Mouse (Mus musculus) 416B (cell line): Measurements from ENCODE around the gene Tedc1.
A peak's percentile ranks its signal among the peaks of the same experiment; 100 is the strongest.
"Not testable (repeated sequence)": the region's sequence is repeated elsewhere in the genome, so short reads cannot be mapped to it uniquely, and the experiment has no call there.

ENCODE experiments used
- DNase-seq: peaks from one replicate; pipeline ENCODE4 v3.0.0; 2011; ENCODE audit warnings: low read depth

Tedc1 gene

DNA sequence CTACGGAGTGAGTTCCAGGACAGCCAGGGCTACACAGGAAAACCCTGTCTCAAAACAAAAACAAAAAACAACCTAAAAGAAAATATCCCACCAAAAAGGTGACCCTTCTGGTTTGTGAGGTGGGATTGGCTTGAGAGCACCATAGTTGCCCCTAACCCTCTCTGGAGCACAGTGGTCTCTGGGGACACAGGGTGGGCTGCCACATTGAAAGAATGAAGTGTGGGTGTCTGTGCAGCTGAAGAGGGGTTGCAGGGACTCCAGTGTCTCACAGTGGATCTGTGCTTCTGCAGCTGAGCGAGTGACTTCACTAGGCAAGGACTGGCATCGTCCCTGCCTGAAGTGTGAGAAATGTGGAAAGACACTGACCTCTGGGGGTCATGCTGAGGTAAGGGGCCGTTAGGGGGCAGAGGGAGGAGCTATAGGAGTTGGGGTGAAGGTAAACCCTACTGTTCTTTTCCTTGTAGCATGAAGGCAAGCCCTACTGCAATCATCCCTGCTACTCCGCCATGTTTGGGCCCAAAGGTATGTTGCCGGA lies 3.2 kb upstream of the Tedc1 start:
- no peak for DNase-seq

DNA sequence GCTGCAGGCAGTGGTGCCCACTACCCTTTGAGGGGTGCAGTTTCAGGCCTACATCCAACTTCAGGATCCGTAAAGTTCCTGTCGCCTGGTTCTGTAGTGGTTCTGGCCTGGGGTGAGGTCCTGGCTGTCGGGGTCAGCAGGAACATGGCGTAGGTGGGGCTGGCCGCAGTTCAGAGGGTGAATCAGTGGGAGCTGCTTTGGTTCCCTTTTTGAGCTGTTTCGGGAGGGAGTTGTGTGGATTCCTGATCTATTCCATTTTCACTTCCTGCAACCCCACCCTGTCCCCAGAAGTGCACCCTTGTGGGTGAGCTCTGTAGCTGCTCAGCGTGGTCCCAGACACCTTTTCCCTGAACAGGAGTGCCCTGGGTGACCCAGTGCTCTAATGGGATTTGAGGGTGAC lies 2.2 kb upstream of the Tedc1 start:
- DNase-seq: no peak

DNA sequence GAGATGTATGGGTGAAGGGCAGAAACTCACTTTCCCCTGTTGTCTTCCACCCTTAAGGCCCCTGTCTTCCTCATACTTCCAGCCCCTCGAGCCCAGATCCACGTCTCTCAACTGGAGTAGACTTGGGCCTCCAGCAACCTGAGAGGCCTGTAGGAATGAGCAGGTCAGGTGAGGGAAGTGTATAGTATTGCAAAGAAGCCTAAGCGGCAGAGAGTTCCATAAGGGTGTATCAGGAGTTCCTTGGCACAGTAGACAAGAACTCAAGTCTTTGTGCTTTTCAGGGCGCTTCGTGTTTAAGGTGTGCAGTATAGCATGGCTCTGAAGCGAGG lies 1.5 kb upstream of the Tedc1 start:
- DNase-seq: peak; percentile 11

DNA sequence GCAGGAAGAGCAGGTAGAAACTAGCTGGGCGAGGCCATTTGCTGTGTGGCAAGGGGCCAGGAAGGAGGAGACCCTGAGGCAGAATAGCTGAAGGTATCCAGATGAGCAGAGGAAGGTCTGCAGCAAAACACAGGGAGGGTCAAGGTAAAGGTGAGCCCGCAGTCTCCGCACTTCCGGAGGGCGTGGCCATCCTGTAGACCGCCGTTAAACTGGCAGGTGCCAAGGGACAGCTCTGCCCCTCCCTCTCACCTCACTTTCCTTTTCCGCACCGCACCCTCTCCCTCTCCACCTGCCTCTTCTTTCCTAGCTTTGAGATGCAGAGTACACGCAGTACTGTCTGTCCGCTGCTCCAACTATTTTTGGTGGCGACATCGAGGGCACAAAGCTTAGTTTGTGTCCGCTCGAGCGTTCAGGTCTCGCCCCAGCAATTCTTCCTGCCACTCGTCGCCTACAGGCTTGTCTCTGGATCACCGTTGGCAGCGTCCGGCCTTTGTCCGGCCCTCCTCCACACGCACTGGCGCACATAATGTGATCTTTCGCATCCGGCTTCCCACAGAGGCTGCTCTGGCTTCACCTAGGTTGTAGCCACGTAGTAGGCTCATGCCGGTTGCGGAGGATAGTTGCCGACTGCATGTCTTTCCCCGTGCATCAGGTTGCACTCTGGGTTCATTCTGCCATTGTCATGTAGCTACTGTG lies 997 bp upstream of the Tedc1 start:
- DNase-seq: no peak

DNA sequence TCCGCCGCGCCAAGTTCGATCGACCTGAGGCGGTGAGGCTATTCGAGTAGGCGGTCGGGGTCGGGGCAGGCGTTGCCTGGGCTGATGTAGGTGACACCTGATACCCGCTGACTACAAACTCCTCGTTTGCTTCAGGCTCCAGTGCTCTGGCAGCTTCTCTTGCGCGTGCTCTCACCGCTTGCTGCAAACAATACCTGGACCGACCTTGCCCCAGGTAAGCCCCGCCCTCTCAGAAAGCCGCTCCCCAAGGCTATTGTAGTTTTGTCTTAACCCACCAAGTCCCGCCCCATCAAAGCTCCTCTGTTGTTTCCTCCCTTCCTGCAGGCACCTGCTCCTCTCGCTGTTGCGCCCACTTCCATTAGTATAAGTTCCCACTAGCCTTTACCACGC lies 314 bp downstream of the Tedc1 start:
- DNase-seq: peak; percentile 59

DNA sequence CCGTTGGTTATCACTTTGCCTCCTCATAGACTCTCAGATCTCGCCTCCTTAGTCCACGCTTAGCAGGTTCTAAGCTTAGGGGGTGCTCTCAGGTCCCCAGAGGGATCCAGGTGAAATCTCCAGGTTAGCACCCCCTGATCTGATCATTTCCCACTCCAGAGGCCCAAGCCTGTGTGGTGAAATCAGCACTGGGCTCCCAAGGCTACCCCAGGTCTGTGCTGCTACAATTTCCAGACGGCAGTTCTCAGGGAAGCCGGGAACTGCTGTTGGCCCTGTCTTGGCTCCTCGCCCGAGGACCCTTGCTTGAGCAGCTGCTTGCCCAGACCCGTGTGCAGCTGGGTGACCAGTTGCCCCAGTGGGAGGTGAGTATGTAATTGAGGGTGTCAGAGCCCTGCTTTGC lies 781 bp downstream of the Tedc1 start:
- DNase-seq: no peak

DNA sequence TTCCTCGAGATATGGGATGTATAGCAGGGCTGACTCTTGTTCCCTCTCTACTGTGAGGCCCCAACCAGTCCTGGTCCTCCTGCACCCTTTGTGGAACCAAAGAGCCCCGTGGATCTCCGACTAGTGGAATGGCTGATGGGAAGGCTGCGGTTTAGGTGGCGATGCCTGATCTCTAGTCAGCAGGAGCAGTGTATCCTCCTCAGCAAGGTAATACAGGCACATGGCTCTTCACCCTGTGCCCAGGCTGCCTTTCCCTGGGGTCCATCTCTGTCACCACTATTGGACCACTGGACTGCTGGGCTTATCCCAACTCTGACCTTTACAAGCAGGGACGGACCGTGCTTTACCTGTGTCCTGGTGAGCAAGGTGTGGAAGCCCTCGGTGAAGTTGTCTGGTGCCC lies 1.3 kb downstream of the Tedc1 start:
- no peak for DNase-seq

DNA sequence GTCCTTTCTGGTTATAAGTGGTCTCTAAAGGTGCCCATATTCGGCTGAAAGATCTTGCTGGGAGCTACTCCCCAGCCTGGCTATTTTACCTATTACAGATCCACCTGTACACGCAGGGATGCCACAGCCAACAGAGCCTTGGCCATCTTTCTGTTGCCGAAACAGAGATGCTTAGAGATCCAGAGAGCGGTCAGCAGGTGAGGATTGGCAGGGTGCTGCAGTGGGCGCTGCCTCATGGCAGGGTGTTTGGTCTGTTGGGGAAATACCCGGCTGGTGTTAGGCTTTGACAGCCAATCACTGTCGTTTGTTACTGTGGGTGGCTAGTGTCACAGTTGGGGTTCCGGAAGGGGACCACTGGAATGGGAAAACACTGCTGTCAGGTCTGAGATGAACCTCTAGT lies 1.8 kb downstream of the Tedc1 start:
- no peak for DNase-seq

DNA sequence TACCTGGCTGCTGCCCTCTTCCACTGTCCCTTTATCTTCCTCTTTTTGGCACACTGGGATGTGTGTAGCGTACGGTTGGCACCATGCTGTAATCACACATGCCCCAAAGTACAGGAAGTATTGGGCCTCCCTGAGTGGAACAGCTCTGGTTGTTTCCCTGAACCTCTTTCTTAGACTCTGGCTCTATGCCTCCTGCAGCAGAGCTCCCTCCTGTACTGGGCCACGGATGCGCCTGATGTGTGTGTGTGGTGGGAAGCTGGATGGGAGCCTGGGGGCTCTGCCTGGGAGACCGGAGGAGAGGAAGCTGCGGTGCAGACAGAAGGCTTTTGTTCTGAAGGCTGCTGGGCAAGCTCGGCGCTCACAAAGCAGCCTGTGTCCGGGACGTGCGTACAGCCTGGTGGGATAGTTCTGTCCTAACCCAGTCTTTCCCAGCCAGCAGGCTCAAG lies 7.4 kb downstream of the Tedc1 start:
- no peak for DNase-seq

DNA sequence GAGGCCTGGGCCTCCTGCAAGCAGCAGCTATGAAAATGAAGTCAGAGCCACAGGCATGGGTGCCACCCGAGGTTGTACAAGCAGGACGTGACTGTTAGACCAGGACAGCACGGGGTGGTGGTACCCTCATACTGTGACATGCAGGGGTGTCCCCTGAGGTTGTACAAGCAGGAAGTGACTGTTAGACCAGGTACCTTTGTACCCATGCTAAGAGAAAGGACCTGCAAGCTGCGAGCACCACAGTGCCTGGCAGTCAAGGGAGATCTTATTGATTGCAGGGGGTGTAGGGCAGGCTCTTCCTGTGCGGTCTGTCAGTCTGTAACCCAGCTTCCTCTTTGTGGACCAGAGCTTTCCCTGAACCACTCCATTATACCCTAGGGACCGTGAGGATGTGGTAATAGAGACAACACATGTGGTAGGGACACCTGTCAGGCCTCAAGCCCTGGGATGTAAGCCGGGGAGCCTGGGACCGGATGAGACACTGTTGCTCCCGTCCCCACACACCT lies 11.9 kb downstream of the Tedc1 start:
- peak; percentile 91 for DNase-seq

DNA sequence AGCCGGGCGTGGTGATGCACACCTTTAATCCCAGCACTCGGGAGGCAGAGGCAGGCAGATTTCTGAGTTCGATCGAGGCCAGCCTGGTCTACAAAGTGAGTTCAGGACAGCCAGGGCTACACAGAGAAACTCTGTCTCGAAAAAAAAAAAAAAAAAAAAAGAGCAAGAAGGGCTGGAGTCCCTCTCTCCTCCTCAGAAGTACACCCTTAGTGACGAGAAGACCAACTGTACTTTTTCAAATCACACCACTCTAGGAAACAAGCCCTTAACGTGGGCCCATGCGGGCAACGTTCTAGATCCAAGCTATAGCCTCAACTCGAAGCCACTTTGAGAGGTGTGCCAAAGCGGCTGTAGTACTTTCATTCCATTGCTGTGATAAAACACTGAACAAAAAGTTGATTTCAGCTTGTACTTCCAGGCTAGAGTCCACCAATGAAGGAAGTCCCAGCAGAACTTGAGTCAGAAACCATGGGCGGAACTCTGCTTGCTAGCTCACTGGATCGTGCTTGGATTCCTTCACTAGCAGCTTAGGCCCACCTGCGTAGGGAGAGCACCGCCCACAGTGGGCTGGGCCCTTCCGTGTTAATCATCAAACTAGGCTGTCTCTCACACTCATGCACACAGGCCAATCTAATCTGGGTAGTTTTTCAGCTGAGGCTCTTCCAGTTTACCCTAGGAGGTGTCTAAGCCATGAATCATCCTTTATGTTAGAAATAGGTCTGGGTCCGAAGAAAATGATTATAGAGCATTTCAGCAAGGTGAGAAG lies 20.9 kb downstream of the Tedc1 start:
- no peak for DNase-seq

DNA sequence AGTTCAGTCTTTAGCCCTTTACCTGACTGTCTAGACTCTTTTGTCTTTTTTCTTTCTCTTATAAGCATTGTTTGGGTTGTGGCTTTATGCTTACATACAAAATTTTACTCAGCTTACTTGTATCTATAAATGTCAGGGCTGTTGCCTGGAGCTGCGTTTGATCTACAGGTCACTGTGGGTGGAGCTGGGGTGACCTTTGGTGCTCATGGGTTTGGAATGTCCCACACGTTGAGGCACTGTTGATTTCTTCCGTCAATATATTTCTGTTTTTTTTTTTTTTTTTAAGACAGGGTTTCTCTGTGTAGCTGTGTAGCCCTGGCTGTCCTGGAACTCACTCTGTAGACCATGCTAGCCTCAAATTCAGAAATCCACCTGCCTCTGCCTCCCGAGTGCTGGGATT lies 24.8 kb downstream of the Tedc1 start:
- DNase-seq: no peak

DNA sequence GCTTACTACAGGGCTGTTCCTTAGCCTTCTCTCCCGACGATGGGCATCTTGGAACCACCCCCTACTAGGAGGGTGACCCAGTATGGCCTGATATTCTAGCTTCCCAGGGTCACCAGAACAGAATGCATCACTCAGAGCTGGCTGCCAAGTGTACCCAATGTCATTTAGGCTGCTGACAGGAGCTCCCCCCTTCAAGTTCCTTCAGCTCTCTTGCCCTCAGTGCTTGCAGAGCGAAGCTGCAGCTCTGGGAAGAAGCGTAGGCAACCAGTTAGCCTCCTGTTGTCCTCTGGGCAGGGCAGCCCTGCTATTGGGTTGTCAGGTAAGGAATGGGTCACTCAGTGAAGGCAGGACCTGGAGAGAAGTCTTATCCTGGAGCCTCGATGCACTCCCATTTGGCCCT lies 28.7 kb downstream of the Tedc1 start:
- no peak for DNase-seq

DNA sequence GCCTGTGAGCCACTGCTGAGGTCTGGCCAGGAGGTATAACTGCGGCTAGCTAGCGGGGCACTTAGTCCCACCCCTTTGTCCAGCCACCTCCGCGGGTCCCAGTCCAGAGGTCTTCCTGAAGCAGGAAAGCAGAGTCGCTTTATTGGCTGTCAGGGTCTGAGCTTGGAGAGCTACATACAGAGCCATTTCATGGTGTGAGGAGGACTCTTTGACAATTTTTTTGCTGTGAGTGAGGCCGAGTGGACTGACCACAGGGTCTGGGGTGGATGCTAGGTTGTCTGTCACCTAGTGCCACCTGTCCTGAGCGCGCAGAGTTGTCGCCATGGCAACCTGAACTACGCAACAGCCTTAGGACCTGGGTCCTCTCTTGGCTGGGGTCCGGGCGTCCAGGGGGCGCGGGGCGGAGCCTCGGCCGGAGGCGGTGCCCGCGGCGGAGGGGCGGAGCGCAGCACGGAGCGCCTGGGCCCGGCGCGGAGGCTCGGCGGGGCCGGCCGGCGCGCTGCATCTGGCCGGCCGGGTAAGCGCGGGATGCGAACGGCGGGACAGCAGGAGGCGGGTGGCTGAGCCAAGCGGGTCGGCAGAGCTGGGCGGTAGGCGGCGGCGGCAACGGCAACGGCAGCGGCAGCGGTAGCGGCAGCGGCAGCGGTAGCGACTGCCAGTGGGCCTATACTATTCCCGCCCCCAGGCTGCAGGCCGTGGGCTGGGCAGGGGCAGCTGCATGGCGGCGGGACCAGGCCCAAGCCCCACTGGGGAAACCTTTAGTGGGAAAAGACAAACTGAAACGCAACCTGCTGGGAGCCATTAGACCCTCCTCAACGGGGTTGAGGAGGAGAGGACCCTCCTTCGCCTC lies 29.4 kb downstream of the Tedc1 start, which contains the start of gene Tmem121:
Tmem121 (plus strand) TSS at position 489 of the 850 bp plus-strand sequence.
- no peak for DNase-seq

DNA sequence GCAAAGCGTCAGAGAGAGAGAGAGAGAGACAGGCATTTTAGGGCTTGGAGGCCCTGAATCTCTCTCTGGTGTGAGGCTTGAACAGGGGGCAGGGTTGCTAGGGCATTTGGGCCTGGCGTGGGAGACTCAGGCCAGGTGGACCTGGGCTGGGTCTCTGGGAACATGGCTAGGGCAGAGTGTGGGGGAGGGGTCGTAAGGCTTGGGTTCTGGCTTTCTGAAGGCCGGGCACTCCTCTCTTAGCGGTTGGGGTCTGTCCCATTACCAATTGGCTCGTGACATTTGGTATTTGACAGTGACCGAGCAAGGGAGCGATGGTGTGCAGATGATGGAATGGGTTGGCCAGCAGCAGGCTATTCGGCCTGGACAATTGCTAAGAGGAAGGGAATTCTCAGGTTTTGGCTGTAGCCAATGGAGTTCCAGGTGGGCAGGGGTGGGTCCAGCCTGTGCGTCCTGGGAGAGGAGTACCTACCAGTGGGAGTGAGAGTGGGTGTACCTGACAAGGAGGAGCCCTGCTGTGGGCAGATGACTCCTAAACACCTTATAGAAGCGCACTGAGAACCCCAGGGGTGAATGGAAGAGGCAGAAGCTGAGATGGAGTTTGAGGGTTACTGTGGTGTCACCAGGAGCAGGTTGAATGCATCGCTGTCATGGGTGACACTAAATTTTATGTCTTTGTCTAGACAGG lies 30.2 kb downstream of the Tedc1 start:
- DNase-seq: no peak

DNA sequence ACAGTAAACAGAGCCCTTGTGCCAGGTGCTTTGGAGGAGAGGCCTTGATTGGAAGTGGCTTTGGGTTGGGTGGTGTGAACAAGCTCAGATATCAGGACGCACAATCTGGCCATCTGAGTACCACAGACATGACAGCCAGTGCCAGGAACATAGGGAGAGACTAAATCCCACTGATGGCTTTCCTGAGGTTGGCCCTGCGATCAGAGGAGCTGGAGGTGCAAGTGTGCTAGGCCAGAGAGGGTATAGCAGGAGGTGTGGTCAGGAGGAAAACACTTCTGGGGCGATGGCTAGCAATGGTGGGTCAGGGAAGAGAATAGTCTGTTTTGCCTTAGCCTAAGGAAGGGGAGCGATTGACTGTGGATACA lies 30.8 kb downstream of the Tedc1 start:
- DNase-seq: no peak

DNA sequence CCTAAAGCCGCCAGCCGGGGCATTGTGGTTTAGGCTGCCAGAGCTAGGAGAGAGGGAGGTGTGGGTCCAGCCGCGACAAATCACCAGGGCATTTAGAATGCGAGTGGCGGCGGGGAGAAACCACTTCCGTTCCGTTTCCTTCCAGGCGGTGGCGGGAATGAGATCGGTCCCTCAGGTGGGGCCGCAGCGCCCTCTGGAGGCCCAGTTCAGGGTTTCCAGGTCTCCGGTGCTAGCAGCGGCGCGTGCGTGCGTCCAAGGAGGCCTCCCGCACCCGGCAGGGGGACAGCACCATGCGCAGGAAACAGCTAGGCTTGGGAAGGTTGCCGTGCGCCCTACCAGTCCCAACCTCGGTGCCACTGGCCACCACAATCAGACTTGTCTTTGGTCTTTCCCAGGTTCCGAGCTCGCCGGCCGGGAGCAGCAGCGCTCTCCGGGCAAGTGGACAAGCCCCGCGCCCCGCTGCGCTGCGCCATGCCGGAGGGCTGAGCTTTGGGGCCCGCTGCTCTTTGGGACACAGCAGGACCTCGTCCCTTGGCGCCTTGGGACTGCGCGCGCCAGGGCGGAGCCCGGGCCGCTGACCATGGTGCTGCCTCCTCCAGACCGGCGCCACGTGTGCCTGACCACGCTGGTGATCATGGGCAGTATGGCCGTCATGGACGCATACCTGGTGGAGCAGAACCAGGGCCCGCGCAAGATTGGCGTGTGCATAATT lies 31.5 kb downstream of the Tedc1 start:
- DNase-seq: peak; percentile 36

DNA sequence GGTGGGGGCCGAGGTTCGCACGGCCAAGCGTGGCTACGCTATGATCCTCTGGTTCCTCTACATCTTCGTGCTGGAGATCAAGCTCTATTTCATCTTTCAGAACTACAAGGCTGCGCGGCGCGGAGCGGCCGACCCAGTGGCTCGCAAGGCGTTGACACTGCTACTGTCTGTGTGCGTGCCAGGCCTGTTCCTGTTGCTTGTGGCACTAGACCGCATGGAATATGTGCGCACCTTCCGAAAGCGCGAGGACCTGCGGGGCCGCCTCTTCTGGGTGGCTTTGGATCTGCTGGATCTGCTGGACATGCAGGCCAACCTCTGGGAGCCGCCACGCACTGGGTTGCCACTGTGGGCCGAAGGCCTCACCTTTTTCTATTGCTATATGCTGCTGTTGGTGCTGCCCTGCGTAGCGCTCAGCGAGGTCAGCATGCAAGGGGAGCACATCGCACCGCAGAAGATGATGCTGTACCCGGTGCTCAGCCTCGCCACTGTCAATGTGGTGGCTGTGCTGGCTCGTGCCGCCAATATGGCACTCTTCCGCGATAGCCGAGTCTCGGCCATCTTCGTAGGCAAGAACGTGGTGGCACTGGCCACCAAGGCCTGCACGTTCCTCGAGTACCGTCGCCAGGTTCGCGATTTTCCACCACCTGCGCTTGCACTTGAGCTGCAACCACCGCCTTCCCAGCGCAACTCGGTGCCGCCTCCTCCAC lies 32.3 kb downstream of the Tedc1 start:
- DNase-seq: no peak

DNA sequence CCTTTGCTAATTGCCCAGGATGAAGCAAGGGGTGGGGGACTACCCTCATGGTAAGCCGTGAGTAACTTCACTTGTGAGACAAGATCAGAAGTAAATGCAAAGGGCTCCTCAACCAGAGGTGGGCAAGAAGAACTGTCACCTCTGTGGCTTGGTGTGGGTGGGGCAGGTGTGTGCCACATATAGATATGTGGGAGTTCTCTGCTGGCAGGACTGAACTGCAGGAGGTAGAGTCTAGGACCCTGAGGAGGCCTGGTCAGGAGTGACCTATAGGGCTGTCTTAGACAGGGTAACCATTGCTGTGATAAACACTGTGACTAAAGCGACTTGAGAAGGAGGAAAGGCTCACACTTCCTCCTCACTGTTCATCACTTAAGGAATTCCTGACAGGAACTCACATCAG lies 37.2 kb downstream of the Tedc1 start:
- DNase-seq: no peak

DNA sequence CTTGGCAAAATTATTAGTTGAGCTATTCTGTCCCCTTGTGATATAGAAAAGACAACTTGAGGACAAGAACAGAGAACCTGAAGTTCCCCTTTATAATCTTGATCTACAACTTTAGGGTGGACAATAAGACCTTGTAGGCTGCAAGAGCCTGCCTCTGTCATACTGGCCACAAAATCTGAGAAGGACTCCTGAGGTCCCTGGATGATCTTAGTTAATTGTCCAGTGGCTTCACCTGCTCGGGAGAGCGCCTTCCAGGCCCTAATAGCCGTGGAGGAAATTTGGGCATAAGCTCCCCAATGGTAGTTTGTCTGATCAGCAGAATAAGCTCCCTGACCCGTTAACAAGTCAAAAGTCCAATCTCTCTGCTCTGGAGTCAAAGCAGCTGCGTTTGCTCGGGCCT lies 42.9 kb downstream of the Tedc1 start:
- not testable (repeated sequence) for DNase-seq

DNA sequence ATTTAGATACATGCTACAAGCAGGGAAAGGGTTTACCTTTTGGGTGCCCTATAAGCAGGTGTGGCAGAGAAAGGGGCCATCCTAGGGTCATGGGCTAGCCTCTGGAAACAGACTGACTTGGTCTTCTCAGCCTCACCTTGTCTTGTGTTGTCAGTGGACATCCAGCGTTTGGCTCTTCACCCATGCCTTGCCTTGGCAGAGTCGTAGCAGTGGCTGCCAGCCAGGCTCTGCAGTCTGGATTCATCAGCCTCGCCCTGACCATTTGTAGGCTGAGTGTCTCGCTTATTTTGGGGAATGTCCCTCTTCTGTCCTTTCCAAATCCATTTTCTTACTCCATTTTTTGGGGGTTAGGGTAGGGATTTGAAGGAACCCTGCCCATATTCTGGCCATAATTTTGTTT lies 45.1 kb downstream of the Tedc1 start:
- no peak for DNase-seq
